In genomic region chr13:117732738-117733137, GRCm38 (mm10) we compare ENCODE assay signal across 19 mouse cellular contexts.
"Had no signal": no experiment of that assay in that cellular context is flagged by ENCODE, and none has a peak within 500 bp of the region (broad histone marks: within the 10 kb centered on the region; RNA-seq: fewer than 3 reads in every experiment).

No protein-coding gene starts in this region.

- ATAC-seq: liver, embryonic 12.5 days had no signal

- H3K4me2 ChIP-seq: liver, embryonic 12.5 days; liver, embryonic 15.5 days; midbrain, embryonic 11.5 days had no signal

- H3K4me1 ChIP-seq: liver, embryonic 12.5 days; liver, embryonic 15.5 days had no signal

- H3K36me3 ChIP-seq: liver, embryonic 12.5 days; liver, embryonic 15.5 days had no signal

- H3K27me3 ChIP-seq: liver, embryonic 12.5 days; liver, embryonic 15.5 days had no signal

- H3K9me3 ChIP-seq: liver, embryonic 12.5 days; liver, embryonic 15.5 days had no signal

- DNase-seq: kidney, adult 2 months; kidney, postnatal 25 days; layer of hippocampus, adult 9-11 months; layer of hippocampus, postnatal 36 days; lung, adult 2 months; lung, postnatal 14 days; lung, postnatal 4 days; midbrain, embryonic 14.5 days; right cerebral cortex, postnatal 4 days; thymus, adult 2 months; thymus, postnatal 14 days; thymus, postnatal 4 days had no signal

- H3K27ac ChIP-seq: kidney, postnatal 0 days; layer of hippocampus, adult 2 months; left cerebral cortex, adult 2 months; liver, embryonic 12.5 days; liver, embryonic 15.5 days; stomach, postnatal 0 days had no signal

- H3K9ac ChIP-seq: liver, embryonic 12.5 days; liver, embryonic 15.5 days had no signal

- H3K4me3 ChIP-seq: layer of hippocampus, adult 2 months; left cerebral cortex, adult 2 months; liver, embryonic 12.5 days; liver, embryonic 15.5 days had no signal
